Mouse (Mus musculus): Measurements from ENCODE around the gene Ngp. TPM values are rescaled to one million over a fixed set of nuclear protein-coding genes. Genes with fewer than 3 reads are reported as not detected.
"Not testable (repeated sequence)": the region's sequence is repeated elsewhere in the genome, so short reads cannot be mapped to it uniquely, and the experiment has no call there.

The Ngp gene
- not detected for total RNA-seq (2021)
- long read RNA-seq, experiment 1, result 0 reads
- long read RNA-seq, experiment 2, result 0 reads

DNA sequence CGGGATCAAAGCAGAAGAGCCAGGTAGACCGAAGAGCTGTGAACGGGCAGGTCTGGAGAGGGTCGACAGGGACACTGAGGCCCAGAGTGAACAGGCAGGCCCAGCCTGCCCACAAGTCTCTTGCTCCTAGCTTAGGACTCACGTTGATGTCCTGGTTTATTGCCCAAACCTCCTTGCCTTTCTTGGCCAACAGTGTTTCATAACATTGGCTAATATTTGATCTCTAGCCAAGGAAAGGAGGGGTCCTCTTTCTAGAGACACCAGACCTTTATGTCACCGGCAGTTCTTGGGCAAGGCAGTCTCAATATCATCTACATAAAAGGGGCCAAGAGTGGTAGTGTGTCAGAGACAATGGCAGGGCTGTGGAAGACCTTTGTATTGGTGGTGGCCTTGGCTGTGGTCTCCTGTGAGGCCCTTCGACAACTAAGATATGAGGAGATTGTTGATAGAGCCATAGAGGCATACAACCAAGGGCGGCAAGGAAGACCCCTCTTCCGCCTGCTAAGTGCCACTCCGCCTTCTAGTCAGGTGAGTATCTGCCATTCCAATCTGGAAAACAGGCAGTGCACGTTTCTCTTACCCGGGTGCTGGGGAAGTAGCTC, at the start of gene Ngp:
Gene Ngp (plus strand): TSS at position 237 of the 602 bp plus-strand sequence.
- intact Hi-C loops (cut with DNase I), result loop anchor here (10.0 kb wide), 1 partner anchor 445 kb away; no protein-coding TSS in a partner anchor
- DNase-seq, result no peak

DNA sequence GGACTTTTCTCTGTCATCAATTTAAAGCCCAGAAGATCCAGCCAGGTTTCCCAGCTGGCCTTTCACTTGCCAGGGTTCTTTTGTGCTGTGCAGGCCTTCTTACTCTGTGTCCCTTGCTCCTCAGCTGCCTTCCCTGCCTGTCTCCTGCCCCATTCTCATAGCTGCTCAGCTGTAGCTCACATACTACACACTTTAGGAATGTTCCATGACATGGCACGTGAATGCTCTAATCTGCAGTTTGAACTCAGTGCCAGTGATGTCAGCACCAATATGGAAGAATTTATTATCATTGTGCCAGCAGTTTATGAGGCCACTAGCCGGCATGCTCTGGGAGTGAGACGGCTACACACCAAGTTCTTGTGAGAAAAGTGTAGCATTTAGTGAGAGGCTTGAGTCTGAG, 49.7 kb upstream of the Ngp start:
- intact Hi-C loops (cut with DNase I), result no loop called here

DNA sequence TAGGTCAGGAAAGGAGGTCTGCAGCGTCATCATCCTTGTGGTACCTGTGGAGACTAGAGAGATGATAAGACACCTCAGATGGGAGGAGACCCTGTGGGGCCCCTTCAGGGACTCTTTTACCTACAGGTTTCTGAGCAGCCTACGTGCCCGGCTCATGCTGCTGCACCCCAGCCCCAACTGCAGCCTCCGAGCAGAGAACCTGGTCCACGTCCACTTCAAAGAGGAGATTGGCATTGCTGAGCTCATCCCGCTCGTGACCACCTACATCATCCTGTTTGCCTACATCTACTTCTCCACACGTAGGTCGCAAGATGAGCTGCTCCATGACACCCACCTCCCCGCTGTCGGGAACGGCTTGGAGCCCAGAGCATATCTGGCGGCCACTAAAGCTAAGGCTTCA, 45.7 kb upstream of the Ngp start:
- DNase-seq, result no peak
- intact Hi-C loops (cut with DNase I), result no loop called here

More for the DNA sequence above, 49.7 kb upstream of the Ngp start:
- DNase-seq, result no peak

DNA sequence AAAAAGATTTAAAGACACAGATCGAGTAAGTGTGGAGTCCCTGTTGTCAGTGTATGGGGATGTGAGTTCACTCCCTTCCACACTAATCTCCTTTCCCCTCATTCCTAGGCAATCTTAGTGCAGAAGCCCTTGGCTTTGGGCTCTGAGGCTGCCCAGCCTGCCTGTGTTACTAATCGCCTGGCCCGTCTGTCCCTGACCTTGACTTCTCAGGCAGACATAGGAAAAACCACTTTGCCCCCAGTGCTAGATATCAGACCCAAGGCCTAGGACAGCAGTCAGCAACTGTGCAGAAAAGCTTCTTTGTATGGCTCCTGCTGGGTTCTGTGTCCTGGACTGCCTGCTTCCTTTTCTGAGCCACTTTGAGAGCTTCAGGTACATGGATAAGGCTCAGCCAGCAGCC, 43.9 kb upstream of the Ngp start:
- no peak for DNase-seq

DNA sequence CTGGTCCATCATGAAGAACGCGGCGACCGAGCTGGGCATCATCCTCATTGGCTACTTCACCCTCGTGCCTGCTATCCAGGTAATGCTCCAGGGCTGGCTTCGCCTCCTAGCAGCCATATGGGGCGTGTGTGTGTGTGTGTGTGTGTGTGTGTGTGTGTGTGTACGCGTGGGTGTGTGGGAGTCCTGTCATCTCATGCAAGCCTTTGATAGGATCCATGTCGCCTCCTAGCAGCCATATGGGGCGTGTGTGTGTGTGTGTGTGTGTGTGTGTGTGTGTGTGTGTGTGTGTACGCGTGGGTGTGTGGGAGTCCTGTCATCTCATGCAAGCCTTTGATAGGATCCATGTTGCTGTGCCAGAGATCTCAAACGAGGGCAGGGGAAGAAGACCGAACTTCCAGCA, 41.9 kb upstream of the Ngp start:
- intact Hi-C loops (cut with DNase I); DNase-seq: not testable (repeated sequence)

More for the DNA sequence above, 43.9 kb upstream of the Ngp start:
- intact Hi-C loops (cut with DNase I), result no loop called here

DNA sequence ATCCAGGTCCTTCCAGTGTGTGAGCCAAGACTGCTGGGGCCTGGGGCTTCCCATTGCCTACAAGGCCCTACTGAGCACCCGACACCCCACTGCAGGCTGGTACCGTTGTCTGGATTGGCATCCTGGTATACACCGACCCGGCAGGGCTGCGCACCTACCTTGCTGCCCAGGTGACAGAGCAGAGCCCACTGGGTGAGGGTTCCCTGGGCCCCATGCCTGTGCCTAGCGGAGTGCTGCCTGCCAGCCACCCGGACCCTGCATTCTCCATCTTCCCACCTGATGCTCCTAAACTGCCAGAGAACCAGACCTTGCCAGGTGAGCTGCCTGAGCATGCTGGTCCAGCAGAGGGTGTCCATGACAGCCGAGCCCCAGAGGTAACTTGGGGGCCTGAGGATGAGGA, 40.2 kb upstream of the Ngp start:
- DNase-seq, result no peak
- intact Hi-C loops (cut with DNase I), result no loop called here

DNA sequence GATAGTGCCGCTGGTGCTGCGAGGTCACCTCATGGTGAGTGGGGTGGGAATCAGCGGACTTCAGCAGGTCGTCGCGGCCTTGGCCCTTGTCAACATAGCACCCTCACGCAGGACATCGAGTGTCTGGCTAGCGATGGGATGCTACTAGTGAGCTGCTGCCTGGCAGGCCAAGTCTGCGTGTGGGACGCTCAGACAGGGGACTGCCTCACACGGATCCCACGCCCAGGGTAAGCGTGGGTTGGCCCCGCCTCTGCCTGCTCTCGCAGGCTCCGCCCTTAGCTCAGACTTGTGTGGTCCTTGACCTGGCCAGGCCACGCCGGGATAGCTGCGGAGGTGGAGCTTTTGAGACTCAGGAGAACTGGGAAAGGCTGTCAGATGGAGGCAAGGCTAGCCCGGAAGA, 38.9 kb upstream of the Ngp start:
- no peak for DNase-seq

DNA sequence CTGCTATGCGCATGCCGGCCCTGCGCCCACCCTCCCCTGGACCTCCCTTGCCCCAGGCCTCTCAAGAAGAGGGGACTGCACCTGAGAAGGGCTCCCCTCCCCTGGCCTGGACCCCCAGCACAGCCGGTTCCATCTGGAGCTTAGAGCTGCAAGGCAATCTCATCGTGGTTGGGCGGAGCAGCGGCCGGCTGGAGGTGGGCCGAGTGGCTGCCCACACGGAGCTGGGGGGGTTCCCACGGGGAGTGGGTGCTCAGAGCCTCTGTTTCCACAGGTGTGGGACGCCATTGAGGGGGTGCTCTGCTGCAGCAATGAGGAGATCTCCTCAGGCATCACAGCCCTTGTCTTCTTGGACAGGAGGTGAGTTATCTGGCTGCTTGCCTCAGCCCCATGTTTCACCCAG, 38.3 kb upstream of the Ngp start:
- DNase-seq, result no peak
- intact Hi-C loops (cut with DNase I), result no loop called here

More for the DNA sequence above, 38.9 kb upstream of the Ngp start:
- intact Hi-C loops (cut with DNase I), result no loop called here

DNA sequence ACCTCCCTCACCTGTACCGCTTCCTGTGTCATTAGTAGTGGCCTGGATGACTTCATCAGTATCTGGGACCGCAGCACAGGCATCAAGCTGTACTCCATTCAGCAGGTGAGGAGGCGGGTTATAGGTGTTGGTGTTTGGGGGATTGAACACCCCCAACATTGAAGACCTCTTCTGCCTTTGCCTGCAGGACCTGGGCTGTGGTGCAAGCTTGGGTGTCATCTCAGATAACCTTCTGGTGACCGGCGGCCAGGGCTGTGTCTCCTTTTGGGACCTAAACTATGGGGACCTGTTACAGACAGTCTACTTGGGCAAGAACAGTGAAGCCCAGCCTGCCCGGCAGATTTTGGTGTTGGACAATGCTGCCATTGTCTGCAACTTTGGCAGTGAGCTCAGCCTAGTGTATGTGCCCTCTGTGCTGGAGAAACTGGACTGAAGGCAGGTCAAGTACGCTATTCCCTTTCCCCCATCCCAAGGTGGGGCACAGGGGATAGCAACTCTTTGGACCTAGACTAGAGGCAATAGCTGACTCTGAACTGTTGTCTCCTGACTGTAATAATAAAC, 35.1 kb upstream of the Ngp start:
- DNase-seq, result no peak
- intact Hi-C loops (cut with DNase I), result no loop called here

DNA sequence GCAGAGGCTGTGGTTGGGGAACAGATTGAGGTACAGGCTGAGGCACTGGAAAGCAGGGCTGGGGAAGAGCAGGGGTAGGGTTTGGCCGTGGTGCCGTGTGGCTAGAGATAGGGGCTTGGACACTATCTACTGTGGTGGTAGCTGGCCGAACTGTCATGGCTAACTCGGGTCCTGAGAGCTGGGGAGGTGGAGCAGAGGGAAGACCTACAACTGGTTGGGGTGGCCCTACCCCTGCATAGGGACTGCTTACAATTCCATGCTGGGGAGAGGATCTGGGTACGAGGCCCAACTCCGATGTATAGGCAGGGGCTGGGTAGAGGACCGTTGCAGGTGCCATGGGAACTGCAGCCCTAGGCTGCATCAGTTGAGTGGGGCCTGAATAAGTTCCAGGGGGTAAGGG, 31.5 kb upstream of the Ngp start:
- no peak for DNase-seq
- intact Hi-C loops (cut with DNase I), result no loop called here

DNA sequence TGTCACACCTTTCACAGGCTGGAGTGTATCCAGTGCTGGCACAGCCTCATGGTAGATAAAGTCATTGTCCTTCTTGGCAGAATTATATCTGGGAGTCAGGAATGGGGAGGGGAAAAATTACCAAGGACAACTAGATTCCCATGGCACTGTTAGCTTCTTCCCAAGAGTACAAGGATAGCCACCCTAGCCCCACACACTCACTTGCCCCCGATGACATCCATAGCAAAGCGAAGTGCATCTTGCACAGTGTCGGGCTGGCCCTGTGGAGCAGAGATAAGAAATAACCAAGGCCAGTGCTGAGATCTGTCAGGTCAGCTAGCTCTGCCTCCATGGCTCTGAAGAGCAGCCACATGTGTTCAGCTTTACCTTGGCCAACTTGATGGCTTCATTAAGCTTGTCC, 28.7 kb upstream of the Ngp start:
- DNase-seq, result no peak
- intact Hi-C loops (cut with DNase I), result no loop called here

DNA sequence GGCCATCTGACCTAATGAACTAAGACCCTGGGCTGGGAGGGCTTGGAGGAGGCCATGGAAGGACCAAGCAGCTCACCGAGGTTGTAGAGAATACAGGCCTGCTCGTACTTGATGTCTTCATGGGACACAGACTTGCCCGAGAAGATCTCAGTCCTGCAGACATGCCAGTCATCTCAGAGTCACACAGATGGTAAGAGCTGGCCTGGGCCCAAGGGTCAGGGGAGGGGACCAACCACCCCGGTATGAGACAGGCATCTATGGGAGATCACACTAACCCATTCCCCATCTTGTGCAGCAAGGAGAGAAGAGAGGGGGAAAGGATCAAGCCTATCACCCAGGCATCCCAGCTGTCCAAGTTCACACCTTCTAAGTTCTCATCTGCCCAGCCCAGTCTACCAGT, 26.3 kb upstream of the Ngp start:
- no peak for DNase-seq
- intact Hi-C loops (cut with DNase I), result no loop called here

DNA sequence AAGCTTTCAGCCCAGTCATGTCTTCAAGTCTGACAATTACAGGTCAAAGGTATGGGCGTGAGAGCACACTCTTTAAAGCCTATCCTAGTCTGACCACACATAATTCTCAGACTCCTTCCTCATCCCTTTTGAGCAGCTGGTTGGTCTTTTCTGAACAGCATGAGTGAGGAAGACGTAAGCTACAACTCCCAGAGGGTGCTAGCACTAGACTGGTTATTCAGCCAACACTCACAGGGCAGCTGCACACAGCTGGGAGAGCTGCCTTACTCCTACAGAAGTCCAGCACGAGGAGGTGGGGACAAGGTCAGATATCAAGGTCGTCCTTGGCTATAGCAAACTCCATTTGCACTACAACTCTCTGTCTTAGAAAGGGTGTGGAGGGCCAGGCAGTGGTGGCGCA, 18.9 kb upstream of the Ngp start:
- intact Hi-C loops (cut with DNase I), result no loop called here
- no peak for DNase-seq

DNA sequence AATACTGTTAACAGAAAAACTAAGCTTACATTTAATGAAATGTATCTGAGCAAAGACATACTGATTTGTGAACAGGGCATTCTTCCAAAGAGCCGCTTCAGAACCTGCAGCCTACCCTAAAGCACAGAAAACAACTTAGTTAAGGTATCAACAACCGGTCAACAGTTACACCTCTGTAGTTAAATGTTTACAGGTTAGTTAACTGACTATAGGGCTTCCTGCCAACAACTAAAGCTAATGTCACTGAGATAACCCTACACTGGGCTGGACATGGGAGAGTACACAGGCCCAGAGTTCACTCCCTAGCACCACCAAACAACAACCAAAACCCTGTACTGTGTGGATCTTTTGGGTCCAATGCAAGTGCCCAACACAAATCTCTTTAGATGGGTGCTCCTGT, 16.8 kb upstream of the Ngp start:
- no peak for DNase-seq
- intact Hi-C loops (cut with DNase I), result no loop called here

DNA sequence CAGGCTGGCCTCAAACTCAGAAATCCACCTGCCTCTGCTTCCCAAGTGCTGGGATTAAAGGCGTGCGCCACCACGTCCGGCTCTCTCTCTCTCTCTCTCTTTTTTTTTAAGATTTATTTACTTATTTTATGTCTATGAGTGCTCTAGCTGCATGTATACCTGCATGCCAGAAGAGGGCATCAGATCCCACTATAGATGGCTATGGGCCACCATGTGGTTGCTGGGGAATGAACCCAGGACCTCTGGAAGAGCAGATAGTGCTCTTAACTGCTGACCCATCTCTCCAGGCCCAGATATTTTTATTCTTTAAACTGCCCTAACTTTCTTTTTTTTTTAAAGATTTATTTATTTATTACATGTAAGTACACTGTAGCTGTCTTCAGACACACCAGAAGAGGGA, 16.3 kb upstream of the Ngp start:
- DNase-seq; intact Hi-C loops (cut with DNase I): not testable (repeated sequence)

DNA sequence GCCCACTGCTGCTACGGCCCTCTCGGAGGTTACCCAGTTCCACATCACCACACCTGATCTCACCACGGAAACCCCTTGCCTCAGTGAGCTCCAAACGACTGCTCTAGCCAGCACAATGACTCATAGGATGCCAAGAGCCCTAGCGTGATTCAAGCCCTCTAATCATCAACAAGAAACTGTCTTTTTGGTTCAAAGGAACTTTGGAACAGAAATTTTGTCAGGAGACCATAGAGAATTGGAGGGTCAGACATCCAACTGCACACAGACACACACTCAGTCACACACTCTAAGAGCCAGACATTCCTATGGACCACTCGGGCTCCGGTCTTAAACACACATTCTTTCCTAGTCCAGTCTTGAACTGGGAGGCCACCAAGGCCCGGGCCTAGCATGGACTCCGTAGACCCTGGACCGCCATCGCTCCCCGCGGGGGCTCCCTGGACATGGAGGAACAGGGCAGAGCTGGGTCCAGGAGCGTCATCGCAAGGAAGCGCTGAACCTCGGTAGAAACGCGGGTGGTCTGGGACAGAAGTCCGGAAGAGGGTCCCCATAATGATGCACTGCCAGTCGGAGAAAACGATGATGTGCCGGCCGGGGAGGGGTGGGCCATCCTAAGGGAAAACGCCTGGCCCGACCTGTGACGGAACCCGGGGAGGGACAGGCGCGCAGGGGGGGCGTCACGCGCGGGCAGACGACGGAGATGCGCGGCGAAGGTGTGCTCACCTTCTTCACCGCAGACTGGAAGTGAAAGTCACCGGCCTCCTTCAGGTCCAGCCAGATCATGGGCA, 12.0 kb upstream of the Ngp start:
- peak in 1 of 2 experiments; percentile 14 for DNase-seq
- intact Hi-C loops (cut with DNase I), result no loop called here

DNA sequence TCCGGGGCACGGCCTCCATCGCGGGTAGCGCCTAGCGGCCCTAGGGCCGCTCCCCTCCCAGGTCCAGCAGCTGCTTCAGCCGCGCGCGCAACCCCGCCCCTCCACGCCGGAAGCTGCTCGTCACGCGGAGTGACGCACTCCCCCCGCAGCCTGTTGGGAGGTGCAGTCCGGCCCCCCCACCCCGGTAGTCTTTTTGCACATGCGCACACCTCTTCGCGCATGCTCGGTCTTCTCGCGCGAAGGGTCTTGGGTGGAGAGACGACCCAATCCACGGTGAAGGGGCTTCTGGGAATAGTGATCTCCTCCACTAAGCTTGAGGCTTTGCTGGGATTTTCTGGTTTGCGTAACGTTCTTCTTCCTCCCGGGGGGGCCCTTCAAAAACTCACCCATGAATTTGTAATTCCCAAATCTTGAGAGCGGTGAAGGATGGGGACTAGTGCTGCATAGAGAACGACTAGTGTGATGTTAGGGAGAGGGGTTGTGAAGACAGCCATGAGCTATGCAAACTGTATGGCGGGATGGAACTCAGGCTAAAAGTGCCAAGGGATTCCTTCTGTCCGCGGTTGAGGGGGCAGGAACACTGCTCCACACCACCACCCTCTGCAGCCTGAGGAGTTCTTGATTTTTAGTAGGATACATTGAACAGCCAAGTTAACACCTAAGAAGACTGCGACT, 11.3 kb upstream of the Ngp start, which contains the start of gene Ptpn23:
Gene Ptpn23 (minus strand): TSS at position 115 of the 675 bp plus-strand sequence.
- intact Hi-C loops (cut with DNase I), result no loop called here
- DNase-seq, result peak; percentile 85 to 94

DNA sequence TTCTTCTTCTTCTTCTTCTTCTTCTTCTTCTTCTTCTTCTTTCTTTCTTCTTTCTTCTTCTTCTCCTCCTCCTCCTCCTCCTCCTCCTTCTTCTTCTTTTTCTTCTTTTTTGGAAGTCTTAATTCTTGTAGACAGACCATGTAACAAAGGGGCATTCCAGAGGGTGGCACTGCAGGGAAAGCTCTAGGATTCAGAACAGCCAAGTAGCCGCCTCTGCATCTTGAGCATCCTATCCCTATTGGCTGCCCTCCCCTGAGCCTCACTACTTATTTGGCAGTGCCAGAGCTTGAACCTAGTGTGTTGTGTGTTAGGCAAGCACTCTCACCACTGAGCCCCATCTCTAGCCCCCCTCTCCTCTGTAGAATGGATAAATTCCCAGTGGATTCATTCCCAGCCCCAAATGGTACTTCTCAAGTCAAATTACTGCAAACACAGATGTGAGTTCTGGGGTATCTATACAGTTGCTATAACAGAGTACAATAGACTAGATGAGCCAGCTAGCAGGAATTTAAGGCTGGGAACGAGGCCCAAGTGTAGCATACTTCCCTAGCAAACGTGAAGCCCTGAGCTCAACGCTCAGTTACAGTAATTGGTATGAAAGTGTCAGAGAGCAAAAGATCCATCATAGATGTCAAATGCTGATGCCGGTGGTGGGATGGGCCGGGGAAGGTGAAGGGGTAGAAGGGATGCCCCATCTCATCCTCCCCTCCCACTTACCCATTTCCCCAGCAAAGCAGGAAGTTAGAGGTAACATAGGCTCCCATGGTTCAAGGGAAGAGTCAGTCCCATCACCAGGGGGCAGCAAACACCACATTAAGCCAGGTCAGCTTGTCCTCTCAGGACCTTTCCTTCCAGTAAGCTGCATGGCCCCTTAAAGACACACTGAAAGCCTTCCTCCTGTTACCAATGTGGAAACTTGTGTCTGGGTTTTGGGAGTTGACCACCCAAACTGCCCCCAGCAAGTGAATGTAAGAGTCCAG, 8.3 kb upstream of the Ngp start:
- intact Hi-C loops (cut with DNase I), result loop anchor here (5.0 to 10.0 kb wide), 2 partner anchors 221 to 454 kb away; no protein-coding TSS in a partner anchor
- peak; percentile 73 to 83 for DNase-seq

DNA sequence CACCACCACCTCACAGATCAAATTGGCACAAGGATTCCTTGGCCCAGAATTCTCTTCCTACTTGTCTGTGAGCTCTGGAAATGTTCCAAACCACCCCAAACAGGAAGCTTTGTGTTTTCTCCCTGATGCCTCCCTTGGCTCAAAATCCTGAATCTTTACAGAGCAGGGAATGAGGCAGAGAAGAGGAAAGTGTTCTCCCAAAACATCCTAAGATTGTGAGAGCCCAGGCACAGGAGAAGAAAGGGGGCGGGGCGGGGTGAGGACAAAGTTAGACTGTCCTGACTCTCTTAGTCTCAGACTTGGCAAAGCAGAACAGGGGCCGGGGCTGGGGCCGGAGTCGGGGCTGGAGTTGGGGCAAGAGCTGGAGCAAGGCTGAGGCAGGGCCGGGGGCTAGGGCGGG, 6.6 kb upstream of the Ngp start:
- no peak for DNase-seq

DNA sequence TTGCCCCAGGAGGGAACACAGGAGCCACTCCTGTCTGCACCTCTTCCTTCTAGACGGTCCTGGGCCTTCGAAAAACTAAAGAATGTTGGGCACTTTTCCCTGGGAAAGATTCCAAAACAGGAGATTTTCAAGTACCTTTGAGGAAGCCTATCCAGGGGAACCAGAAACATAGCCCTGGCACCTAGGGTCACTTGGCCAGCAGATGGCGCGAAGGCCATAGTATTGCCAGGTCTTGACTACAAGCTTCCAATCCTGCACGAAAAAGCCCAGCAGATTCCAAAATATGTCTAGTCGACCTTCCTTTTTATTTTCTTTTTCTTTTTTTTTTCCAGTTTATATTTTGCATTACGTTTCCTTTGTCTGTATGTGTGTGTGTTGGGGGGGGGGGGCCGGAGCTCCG, 5.8 kb upstream of the Ngp start:
- intact Hi-C loops (cut with DNase I), result loop anchor here (2.0 to 10.0 kb wide), 3 partner anchors 219 to 451 kb away; no protein-coding TSS in a partner anchor
- DNase-seq, result no peak

More for the DNA sequence above, 6.6 kb upstream of the Ngp start:
- intact Hi-C loops (cut with DNase I), result loop anchor here (2.0 to 10.0 kb wide), 3 partner anchors 219 to 452 kb away; no protein-coding TSS in a partner anchor

Measured in gastrocnemius, postnatal 36 days (tissue).